Mouse (Mus musculus) liver, embryonic 14.5 days (tissue): ENCODE results near the gene 6430550D23Rik.

ENCODE experiments used
- CTCF ChIP-seq: IDR thresholded peaks from 2 replicates; pipeline ENCODE4 v1.5.1; 2016; ENCODE audit warnings: antibody characterized with exemption, low read depth, control low read depth
- EP300 ChIP-seq: IDR thresholded peaks from 2 replicates; pipeline ENCODE4 v1.6.1; 2016; ENCODE audit warnings: antibody characterized with exemption, low read depth

GRCm38 (mm10) chr2:155939897-155940529 lies 67.8 kb downstream of the 6430550D23Rik start:
- TF ChIP-seq CTCF (no peak), EP300 (no peak)
